Mouse (Mus musculus) embryonic fibroblast, embryonic 13.5 days (primary cell): ENCODE data around the gene Upk1b.

Experiments
- CTCF ChIP-seq: IDR thresholded peaks from 2 replicates; pipeline ENCODE4 v1.5.1; 2011; ENCODE audit warnings: mild to moderate bottlenecking, control low read depth, low read length, moderate library complexity, borderline replicate concordance; ENCODE audit not compliant: insufficient read depth
- POLR2A ChIP-seq: IDR thresholded peaks from 2 replicates; pipeline ENCODE4 v1.6.1; 2011; ENCODE audit warnings: low read depth, mild to moderate bottlenecking, control low read depth, low read length, moderate library complexity

GRCm38 (mm10) chr16:38828649-38829048 is 28.5 kb upstream of the Upk1b start, which contains the start of gene 4930435E12Rik:
- TF ChIP-seq CTCF (no peak), POLR2A (no peak)
